Mouse (Mus musculus) small intestine, adult 2 months (tissue): ENCODE measurements at regions not wholly inside any gene's neighbourhood (a gene's known extent, or its start where the extent isn't known, plus 50 kb on each side); places are given as distances from the start of the nearest gene placed in this dataset.

Experiments
- CTCF ChIP-seq: fragments of 200-500 bp; IDR thresholded peaks from 2 replicates; pipeline ENCODE4 v1.5.1; 2012; ENCODE audit warnings: low read depth, mild to moderate bottlenecking, control low read depth, inconsistent platforms, low read length, moderate library complexity, mixed read lengths; ENCODE audit not compliant: insufficient replicate concordance, insufficient read length; ENCODE audit errors: extremely low read depth
- POLR2A ChIP-seq: fragments of 200-500 bp; IDR thresholded peaks from 2 replicates; pipeline ENCODE4 v1.6.1; 2012; ENCODE audit warnings: low read depth, mild to moderate bottlenecking, control low read depth, inconsistent platforms, low read length, moderate library complexity

DNA sequence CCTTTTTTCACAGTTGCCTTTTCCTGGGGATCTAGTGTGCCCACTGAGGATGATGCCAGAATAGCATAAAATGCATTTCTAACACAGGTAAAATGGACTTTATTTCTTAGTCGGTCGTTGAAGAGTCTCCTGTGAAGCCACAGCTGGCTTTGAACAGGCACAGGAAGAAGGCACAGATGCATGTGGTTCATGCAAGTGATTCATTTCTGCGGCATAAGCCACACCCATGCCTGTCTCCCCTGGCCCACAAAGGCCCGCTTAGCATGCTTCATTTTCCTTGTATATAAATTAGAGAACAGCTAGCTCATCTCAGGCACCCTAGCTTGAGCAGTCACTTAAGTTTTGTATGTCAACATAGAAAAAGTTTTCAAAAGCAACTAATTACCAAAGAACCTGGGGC is 277.6 kb downstream of the Adamts20 start:
- no peak for TF ChIP-seq CTCF
- TF ChIP-seq POLR2A = no peak
